Mouse (Mus musculus): ENCODE measurements around the gene Atg2b.

Gene Atg2b

GRCm38 (mm10) chr12:105678762-105679161 lies 6.2 kb downstream of the Atg2b start:
- DNase-seq = no peak

- no peak for DNase-seq
These were observed 6.8 kb downstream of the Atg2b start for GRCm38 (mm10) chr12:105678211-105678610.

- DNase-seq = no peak
These were observed 8.7 kb downstream of the Atg2b start for GRCm38 (mm10) chr12:105676274-105676673.

GRCm38 (mm10) chr12:105655850-105656249 lies 29.2 kb downstream of the Atg2b start:
- DNase-seq = no peak

- no peak for DNase-seq
These were observed 42.2 kb downstream of the Atg2b start for GRCm38 (mm10) chr12:105642770-105643321.

- DNase-seq = peak in 1 of 2 experiments; percentile 41
These were observed 47.5 kb downstream of the Atg2b start for GRCm38 (mm10) chr12:105637554-105637953.

GRCm38 (mm10) chr12:105636551-105636950 lies 48.5 kb downstream of the Atg2b start:
- peak in 1 of 2 experiments; percentile 52 for DNase-seq

GRCm38 (mm10) chr12:105634374-105635067 lies 50.5 kb downstream of the Atg2b start:
- DNase-seq = no peak

- no peak for DNase-seq
These were observed 59.2 kb downstream of the Atg2b start for GRCm38 (mm10) chr12:105625798-105626197.

GRCm38 (mm10) chr12:105622981-105623539 lies 62.0 kb downstream of the Atg2b start:
- DNase-seq = no peak

- DNase-seq = no peak
These were observed 63.0 kb downstream of the Atg2b start for GRCm38 (mm10) chr12:105622048-105622447.

GRCm38 (mm10) chr12:105613559-105613958 lies 71.5 kb downstream of the Atg2b start:
- DNase-seq = no peak

- DNase-seq = peak; percentile 80 to 87
These were observed 73.3 kb downstream of the Atg2b start for GRCm38 (mm10) chr12:105611748-105612147.

- DNase-seq = no peak
These were observed 74.0 kb downstream of the Atg2b start for GRCm38 (mm10) chr12:105611045-105611444.

- no peak for DNase-seq
These were observed 78.1 kb downstream of the Atg2b start for GRCm38 (mm10) chr12:105606881-105607280.

GRCm38 (mm10) chr12:105605212-105605611 lies 79.8 kb downstream of the Atg2b start:
- no peak for DNase-seq

GRCm38 (mm10) chr12:105603904-105604303 lies 81.1 kb downstream of the Atg2b start:
- no peak for DNase-seq

GRCm38 (mm10) chr12:105602581-105603210 lies 82.3 kb downstream of the Atg2b start, which contains the start of gene Bdkrb1:
Gene Bdkrb1 (plus strand): TSS chr12:105603085.
- no peak for DNase-seq

GRCm38 (mm10) chr12:105601586-105601985 lies 83.4 kb downstream of the Atg2b start:
- peak; percentile 76 to 77 for DNase-seq

GRCm38 (mm10) chr12:105599098-105599497 lies 85.9 kb downstream of the Atg2b start:
- DNase-seq = no peak

GRCm38 (mm10) chr12:105598503-105598902 lies 86.5 kb downstream of the Atg2b start:
- no peak for DNase-seq

- DNase-seq = no peak
These were observed 87.9 kb downstream of the Atg2b start for GRCm38 (mm10) chr12:105597135-105597534.

GRCm38 (mm10) chr12:105593471-105593870 lies 91.5 kb downstream of the Atg2b start:
- no peak for DNase-seq

- peak; percentile 75 to 80 for DNase-seq
These were observed 92.7 kb downstream of the Atg2b start for GRCm38 (mm10) chr12:105592361-105592761.
